Mouse (Mus musculus): ENCODE results near the gene St6galnac3.
"Not testable (repeated sequence)": the region's sequence is repeated elsewhere in the genome, so short reads cannot be mapped to it uniquely, and the experiment has no call there.

The St6galnac3 gene

DNA sequence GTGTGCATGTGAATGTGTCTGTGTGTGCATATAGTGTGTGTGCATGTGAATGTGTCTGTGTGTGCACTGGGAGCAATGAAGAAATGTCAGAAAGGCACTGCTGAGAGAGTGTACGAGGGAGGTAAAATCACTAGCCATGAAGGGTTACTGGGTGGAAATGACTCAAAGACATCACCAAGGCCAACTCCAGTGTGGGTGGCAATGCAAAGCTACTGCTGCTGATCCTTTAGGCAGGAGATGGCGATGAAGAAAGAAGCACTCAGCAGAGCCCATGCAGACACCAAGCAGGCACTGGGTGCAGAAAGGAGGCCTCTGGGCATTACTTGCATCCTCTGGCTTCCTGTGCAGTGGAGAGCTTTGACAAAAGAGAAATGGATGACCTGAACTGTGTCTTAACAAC lies 310.8 kb downstream of the St6galnac3 start:
- DNase-seq (ENCODE audit: low read depth, low spot score): no peak

- DNase-seq (ENCODE audit: low read depth, low spot score): no peak
These were observed 315.7 kb downstream of the St6galnac3 start for GRCm38 (mm10) chr3:153409286-153409685.

DNA sequence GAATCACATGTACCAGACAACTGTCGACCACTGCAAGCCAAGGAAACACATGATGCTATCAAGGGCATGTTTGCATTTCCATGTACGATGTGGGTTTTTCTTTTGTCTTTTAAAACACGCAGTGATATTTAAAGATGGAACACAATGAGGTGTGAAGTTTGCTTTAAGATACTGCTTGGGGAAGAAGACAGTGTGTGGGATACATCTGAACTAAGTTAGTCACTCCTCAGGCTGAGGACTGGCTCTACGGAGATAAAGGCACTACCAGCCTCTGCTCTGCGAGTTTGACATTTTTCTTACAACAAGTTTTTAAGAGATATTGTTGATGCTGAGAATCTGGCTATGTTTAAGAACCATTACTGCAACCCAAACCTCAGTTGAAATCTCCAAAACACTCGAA lies 316.6 kb downstream of the St6galnac3 start:
- no peak for DNase-seq (ENCODE audit: low read depth, low spot score)

- DNase-seq (ENCODE audit: low read depth, low spot score): no peak
These were observed 317.3 kb downstream of the St6galnac3 start for GRCm38 (mm10) chr3:153407698-153408097.

DNA sequence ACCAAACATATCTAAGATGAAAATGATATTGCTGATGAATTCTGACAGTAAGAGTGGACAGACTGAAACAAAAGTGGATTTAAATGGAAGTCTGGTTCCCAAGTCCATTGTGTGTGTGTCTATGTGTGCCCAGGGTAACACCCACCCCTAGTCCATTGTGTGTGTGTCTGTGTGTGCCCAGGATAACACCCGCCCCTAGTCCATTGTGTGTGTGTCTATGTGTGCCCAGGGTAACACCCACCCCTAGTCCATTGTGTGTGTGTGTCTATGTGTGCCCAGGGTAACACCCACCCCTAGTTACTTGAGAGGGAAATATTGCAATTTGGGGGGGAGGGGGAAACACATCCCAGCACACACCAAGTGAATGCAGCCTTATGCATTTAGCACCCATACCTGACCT lies 318.1 kb downstream of the St6galnac3 start:
- DNase-seq (ENCODE audit: low read depth, low spot score): no peak

DNA sequence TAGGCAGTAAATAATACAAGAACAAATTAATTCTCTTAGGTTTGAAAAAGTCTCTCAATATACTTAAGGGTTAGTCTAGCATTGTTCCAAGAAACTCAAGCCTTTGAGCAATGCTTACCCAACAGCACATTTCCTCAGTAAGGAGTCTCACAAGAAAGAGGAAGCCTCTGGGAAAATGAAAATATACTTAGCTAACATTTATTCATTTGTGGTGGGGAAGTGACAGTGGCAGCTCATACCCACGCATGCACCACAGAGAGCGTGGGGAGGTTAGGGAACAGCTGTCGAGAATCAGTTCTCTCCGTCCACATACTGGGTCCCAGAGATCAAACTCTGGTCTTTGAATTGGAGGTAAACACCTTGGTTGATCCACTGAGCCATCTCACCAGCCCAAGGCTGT lies 318.8 kb downstream of the St6galnac3 start:
- no peak for DNase-seq (ENCODE audit: low read depth, low spot score)

DNA sequence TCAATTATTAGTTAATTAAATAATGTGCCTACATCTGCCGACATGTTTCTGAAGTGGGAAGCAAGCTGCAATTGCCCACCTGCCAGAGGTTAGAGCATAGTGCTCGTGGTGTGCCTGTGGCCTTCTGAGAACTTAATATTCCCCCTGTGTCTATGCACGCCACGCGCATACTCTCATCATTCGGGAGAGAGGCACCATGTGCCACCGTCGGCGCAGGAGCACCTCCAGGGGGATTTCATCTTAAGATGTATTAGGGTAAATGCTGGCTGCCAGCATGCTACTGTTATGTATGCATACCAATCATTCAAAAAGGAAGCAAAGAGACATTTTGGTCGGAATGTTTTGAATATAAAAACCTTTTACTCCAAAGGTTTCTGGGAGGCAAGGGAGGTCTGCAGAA lies 319.3 kb downstream of the St6galnac3 start:
- DNase-seq (ENCODE audit: low read depth, low spot score): no peak

DNA sequence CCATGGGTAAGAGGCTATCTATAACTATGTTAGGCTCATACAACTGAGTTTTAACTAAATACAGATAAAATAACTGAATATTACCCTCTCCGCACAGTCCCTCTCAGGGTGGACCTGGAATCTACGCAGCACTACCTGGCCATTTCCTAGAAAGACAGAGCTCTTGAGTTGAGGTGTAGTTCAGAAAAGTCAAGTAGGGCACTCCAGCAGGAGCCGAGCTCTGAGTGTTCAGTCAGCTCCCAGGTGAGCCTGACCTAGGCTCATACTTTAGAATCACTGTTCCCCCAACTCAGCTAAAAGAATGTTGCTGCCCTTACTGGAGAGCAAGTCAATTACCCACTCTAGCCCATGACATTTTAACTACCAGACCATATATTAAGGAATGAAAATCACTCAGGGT lies 324.7 kb downstream of the St6galnac3 start:
- no peak for DNase-seq (ENCODE audit: low read depth, low spot score)

DNA sequence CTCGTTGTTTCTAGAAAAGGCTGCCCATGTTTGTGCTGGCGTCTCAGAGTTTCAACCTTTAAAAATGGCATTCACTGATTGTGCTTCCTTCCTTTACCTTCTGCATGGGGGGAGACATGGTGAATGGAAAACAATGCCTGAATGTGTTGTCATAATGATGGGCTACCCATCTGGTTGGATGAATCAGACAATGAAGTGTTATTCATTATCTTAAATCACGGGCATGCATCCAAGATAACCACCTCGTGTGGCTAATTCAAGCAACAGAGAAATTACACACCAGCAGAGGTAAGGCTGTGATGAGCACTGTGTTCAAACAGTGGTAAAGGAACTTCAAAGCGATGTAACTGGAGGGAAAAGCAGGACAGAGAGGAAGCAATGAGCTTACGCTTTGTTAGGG lies 325.4 kb downstream of the St6galnac3 start:
- DNase-seq (ENCODE audit: low read depth, low spot score): no peak

- no peak for DNase-seq (ENCODE audit: low read depth, low spot score)
These were observed 327.2 kb downstream of the St6galnac3 start for GRCm38 (mm10) chr3:153397726-153398125.

- DNase-seq (ENCODE audit: low read depth, low spot score): no peak
These were observed 328.5 kb downstream of the St6galnac3 start for GRCm38 (mm10) chr3:153396375-153397068.

GRCm38 (mm10) chr3:153395351-153395750 lies 329.6 kb downstream of the St6galnac3 start:
- no peak for DNase-seq (ENCODE audit: low read depth, low spot score)

DNA sequence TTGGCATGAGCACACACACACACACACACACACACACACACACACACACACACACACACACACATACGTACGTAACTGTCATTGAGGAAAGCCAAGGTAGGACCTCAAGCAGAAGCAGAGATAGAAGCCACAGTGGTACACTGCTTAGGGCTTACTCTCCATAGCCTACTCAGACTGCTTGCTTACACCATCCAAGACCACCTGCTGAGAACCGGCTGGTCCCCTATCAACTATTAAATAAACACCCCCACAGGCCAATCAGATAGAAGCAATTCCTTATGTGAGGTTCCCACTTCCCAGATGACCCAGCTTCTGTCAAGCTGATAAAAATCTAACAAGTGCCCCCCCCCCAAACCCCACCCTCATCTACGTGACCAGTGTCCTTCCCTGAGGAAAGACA lies 330.2 kb downstream of the St6galnac3 start:
- no peak for DNase-seq (ENCODE audit: low read depth, low spot score)

DNA sequence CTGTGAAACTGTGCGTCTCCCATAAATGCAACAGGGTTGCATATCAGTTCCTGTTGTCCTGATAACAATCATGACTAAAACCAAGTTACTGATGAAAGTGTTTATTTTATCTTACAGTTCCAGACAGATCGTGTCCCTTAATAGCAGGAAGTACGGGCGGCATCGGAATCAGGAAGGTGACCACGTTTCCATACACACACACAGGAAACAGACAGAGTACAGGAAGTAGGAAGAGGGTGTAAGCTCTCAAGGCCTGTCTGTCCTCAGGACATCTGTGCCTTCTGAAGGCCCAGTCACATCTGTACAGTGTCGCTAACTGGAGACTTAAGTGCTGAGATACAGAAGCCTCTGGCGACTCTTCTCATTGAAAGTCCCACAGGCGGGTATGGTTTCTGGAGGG lies 330.8 kb downstream of the St6galnac3 start:
- no peak for DNase-seq (ENCODE audit: low read depth, low spot score)

- DNase-seq (ENCODE audit: low read depth, low spot score): not testable (repeated sequence)
These were observed 333.5 kb downstream of the St6galnac3 start for GRCm38 (mm10) chr3:153391451-153391850.

- not testable (repeated sequence) for DNase-seq (ENCODE audit: low read depth, low spot score)
These were observed 340.3 kb downstream of the St6galnac3 start for GRCm38 (mm10) chr3:153384651-153385050.

- no peak for DNase-seq (ENCODE audit: low read depth, low spot score)
These were observed 341.3 kb downstream of the St6galnac3 start for GRCm38 (mm10) chr3:153383656-153384055.

DNA sequence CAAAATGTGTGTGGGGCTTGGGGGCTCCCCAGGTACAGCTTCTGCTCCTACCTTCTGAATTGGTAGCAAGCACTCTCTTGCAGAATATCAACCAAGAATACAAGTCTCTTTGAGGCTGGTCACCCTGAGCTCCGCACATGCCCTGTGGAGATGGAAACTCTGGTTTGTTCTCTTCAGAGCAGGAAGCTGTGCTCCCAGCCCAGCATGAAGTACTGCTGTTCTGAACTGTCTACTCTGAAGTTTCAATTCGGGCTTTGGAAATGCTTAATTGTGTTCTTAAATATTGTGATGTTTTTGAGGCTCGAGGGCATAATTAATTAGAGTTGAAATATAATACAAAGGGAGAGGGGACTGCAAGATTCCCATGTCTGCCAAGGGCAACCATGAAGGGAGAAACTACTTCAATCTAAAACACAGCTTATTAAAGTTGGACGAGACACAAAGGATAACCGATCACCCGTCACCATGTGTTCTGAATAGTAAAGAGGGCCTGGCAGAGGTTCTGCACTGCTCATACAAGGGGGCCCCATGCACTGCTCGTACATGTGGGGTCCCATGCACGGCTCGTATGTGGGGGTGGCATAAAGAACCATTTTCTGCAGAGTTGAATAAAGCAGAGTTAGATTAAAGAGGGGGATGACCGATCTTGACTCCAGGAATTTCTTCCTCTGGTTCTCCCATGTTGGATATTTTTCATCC lies 359.8 kb downstream of the St6galnac3 start:
- DNase-seq (ENCODE audit: low read depth, low spot score): no peak

DNA sequence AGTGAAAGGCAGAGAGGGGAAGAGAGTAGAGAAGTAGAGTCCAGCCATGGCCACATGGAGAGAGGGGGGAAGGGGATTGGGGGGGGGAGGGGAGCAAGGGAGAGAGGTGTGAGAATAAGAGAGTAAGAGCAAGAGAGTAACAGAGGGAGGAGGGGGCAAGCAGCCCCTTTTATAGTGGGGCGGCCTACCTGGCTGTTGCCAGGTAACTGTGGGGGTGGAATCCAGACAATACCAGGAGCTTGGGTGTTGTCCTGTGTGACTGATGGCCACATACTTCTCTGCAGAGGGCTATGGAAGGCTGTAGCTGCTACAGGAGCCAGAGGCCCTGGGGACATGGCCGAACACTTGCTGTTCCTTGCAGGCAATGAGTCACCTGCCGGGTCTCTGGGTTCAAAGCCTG lies 360.6 kb downstream of the St6galnac3 start:
- no peak for DNase-seq (ENCODE audit: low read depth, low spot score)

- DNase-seq (ENCODE audit: low read depth, low spot score): no peak
These were observed 365.0 kb downstream of the St6galnac3 start for GRCm38 (mm10) chr3:153359966-153360365.

DNA sequence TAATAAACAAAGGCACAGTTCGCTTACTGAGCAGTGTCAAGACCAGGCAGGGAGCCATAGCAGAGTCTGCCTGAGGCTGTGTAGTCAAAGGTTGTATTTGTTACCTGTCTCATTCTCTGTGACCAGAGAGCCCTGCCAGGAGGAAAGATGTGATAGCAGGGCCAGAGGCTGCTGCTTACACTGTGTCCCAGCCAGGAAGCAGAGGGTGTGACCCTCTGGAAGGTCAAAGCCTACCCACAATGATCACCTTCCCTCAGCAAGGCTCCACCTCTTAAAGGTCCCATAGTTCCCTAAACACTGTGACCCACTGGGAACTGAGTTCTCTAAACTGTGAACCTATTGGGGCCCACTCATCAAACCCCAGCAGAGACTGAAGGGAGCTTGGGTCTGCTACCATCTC lies 368.9 kb downstream of the St6galnac3 start:
- no peak for DNase-seq (ENCODE audit: low read depth, low spot score)

- DNase-seq (ENCODE audit: low read depth, low spot score): no peak
These were observed 370.0 kb downstream of the St6galnac3 start for GRCm38 (mm10) chr3:153354988-153355297.

DNA sequence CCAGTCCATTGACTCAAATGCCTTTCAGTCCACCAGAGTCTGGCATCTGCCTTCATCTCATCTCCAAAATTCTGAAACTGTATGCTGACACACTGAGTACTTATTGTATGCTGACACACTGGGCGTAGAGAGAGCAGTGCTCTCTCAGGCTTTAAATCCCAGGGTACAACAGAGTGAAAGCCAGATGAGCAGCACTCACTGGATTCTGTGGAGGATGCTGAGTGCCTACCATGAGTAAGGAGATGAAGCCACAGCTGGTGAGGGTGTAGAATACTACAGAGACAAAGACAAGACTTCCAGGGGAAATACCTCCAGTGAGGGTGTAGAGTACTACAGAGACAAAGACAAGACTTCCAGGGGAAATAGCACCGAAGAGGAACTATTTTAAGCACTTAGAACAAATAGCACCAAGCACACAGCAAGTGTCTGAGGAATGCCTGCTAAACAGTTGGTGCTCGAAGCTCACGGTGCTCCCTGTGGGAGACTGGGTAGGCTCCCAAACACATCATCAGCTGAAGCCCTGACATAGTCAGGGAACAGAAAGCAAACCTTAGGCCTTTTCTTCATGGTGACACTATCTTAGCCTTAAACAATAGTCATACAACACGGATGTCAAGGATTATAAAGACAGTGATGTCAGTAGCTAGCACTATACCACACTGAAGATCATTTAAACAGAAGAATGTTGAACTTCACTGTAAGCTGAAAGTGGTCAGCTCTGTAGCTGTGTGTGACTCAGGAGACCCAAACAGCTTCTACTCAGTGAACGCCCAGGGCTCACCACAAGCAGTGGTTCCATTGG lies 370.6 kb downstream of the St6galnac3 start:
- no peak for DNase-seq (ENCODE audit: low read depth, low spot score)
